Mouse (Mus musculus): ENCODE data around the gene Phf20.
A peak's percentile ranks its signal among the peaks of the same experiment; 100 is the strongest.

DNA sequence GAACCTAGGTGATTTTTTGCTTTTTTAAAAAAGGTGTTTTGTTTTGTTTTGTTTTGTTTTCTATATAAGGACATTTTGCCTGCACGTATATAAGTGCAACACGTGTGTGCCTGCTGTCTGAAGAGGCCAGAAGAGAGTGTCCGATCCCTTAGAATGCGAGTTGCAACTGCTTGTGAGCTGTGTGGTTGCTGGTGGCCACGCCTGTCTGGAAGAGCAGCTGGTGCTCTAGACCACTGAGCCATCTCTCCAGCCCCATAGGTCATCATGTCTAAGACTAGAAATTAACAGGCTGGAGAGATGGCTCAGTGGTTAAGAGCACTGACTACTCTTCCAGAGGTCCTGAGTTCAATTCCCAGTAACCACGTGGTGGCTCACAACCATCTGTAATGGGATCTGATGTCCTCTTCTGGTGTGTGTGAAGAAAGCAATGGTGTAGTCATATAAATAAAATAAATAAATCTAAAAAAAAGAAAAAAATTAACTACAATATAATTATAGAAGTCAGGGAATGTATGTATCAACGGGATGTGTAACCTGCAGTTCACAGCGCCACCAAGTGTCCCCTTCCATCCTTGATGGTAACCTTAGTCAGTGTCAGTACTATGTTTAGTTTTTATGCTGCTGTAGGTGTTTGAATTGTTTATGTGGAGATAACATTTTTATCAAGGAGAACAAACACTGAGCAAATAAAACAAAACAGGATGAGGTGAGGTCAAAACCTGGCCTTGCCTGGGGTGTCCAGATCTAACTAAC is 156.3 kb downstream of the Phf20 start:
- no peak for TF ChIP-seq EP300 (IDR thresholded peaks at IDR 0.05)
- TF ChIP-seq CTCF (IDR thresholded peaks at IDR 0.05) = peak; percentile 59

Measured in lung, postnatal 0 days (tissue).